Mouse (Mus musculus): Measurements from ENCODE around the gene Dclre1b. TPM values are rescaled to one million over a fixed set of nuclear protein-coding genes. Genes with fewer than 3 reads are reported as not detected.
"Not testable (repeated sequence)": the region's sequence is repeated elsewhere in the genome, so short reads cannot be mapped to it uniquely, and the experiment has no call there.

Dclre1b gene
- total RNA-seq (2018; cell fraction: chromatin; rRNA removed), result 10 to 100 TPM in 6 of 26 experiments, 1 to 10 TPM in 20; 3.1 to 14.6 (median 6.6) TPM
- total RNA-seq (2018; cell fraction: cytosol; rRNA removed), result 1 to 10 TPM; 2.0 to 8.3 (median 5.5) TPM
- total RNA-seq (2018; cell fraction: nucleus; rRNA removed), result 10 to 100 TPM in 5 of 26 experiments, 1 to 10 TPM in 21; 3.0 to 16.3 (median 6.8) TPM
- 4.8 to 7.4 TPM (median 5.8 TPM) in 3 replicates for polyA plus RNA-seq (2018)

DNA sequence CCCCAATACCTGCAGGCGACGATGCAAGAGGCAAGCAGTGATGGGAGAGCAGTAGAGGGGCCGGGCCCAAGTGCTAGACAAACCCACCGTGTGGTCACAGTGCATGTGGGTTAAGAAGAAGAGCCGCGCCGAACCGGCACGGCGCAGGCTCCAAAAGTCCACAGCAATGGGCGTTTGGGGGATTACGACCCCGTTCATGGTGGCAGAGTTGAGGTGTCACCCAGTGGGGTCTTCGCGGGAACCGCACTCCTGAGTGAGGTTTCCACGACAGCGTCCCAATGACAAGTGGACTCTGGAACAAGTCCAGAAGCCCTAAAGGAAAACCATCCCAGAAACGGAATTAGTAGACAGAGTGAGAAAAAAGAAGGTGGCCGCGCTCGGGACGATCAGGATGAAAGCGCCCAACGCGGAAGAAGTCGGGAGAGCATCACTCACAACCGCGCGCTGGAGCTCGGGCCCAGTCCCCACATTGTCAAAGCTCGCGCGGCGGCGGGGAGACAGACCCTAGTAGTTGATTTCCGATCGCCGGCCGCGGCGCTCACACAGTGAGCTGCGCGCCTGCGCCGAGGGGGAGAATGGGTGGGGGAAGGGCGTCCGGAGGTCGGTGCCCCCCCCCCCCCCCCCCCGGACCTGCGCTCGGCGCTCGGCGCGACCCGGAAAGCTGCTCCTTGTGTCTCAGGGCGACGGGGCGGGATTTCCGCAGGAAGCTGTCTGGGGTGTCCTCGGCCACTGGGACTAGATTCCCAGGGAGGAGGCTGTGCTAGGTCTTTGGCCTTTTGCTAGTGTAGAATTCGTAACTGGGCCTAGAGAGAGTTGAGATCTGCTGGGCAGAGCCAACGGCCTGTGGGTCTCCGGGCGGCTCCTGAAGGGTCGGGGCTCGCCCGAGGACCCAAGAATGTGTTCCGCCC lies at the start of gene Dclre1b, which contains the start of the genes Ap4b1 and Gm43064:
Gene Dclre1b (minus strand): TSS at position 554 of the 908 bp plus-strand sequence.
Gene Ap4b1 (plus strand): TSS at position 630 of the 908 bp plus-strand sequence.
Gene Gm43064 (plus strand): TSS at position 683 of the 908 bp plus-strand sequence.
- peaks cover 17% of the 10 kb centered on the region for H3K36me3 ChIP-seq (ENCODE audit: inconsistent target)
- WGBS (ENCODE audit: missing documents), result under 1% methylated on average over 58 of the region's 70 CpGs
- H3K79me2 ChIP-seq (ENCODE audit: inconsistent target), result peaks cover 55% of the 10 kb centered on the region
- H3K4me3 ChIP-seq (ENCODE audit: inconsistent target), result peak within 1 kb of the TSS; percentile 95
- H3K27ac ChIP-seq, result peak within 1 kb of the TSS; percentile 83

DNA sequence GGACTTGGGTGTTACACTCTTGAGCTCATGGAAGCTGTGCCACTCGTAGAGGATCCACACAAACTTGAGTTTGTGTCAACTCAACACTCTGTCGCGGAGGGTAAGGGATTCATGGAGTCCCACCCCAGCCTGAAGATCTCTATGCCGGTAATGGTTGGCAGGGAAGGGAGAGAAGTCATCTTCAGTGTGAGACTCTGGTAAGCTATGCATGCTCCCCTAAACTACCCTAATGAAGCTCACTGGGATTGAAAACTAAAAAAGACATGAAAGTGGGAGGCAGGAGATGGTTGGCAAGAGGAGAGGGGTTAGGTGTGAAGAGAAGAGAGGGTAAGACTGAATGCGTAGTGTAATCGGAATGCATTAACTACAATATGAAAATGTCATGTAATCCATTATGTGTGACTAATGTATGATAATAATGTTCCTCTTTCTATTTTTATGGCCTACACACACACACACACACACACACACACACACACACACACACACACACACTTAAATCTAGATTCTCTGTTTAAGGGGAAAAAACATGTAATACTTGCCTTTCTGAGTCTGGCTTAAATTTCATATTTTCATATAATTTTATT lies 48.8 kb upstream of the Dclre1b start:
- Histone ChIP-seq H3K79me2 (ENCODE audit: inconsistent target) (peaks cover 28% of the 10 kb centered on the region), H3K4me3 (ENCODE audit: inconsistent target) (no peak overlapping the region), H3K36me3 (ENCODE audit: inconsistent target) (no peaks in the 10 kb centered on the region), H3K27ac (peak overlapping the region; percentile 98)
- WGBS (ENCODE audit: missing documents), result 66% methylated on average over 6 of the region's 6 CpGs

DNA sequence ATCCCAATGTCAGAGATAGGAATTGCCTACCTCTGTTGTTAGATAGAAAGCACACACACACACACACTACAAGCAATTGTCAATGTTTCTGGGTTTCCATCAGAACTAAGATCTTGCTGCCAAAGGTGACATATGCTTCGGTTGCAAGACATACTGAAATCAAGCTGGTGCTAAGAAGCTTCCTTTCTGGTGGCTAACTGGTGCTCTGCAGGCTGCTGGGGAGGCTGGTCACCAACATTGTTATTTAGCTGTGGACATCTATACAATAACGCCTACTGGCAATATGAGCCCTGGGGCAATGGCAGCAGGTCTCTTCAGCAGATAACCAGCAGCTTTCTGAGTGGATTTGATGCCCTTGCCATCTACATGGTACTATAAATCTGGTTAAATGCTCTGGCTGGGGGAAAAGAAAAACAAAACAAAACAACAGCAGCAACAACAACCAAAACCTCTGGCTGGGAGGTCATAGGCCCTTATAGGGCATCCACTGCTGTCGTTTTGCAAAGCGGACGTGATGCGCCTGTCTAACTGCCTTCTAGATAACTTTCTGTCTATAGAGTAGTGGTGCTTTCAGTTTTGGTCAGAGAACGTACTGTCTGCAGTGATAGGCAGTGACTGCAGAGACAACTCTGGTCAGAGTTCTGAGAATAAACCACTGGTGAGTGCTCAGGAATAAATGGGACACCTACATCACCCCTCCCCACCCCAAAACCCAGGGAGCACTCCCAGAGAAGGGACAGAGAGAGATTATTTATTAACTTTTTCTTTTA lies 48.0 kb upstream of the Dclre1b start:
- Histone ChIP-seq H3K27ac (peak overlapping the region; percentile 98), H3K36me3 (ENCODE audit: inconsistent target) (no peaks in the 10 kb centered on the region), H3K79me2 (ENCODE audit: inconsistent target) (peaks cover 20% of the 10 kb centered on the region), H3K4me3 (ENCODE audit: inconsistent target) (no peak overlapping the region)
- WGBS (ENCODE audit: missing documents), result 58% methylated on average over 7 of the region's 7 CpGs

GRCm38 (mm10) chr3:103853804-103854203 lies 44.6 kb upstream of the Dclre1b start:
- 96% methylated on average over 8 of the region's 8 CpGs for WGBS (ENCODE audit: missing documents)
- no peaks in the 10 kb centered on the region for H3K79me2 ChIP-seq (ENCODE audit: inconsistent target)
- H3K27ac ChIP-seq, result no peak overlapping the region
- no peaks in the 10 kb centered on the region for H3K36me3 ChIP-seq (ENCODE audit: inconsistent target)
- H3K4me3 ChIP-seq (ENCODE audit: inconsistent target), result no peak overlapping the region

DNA sequence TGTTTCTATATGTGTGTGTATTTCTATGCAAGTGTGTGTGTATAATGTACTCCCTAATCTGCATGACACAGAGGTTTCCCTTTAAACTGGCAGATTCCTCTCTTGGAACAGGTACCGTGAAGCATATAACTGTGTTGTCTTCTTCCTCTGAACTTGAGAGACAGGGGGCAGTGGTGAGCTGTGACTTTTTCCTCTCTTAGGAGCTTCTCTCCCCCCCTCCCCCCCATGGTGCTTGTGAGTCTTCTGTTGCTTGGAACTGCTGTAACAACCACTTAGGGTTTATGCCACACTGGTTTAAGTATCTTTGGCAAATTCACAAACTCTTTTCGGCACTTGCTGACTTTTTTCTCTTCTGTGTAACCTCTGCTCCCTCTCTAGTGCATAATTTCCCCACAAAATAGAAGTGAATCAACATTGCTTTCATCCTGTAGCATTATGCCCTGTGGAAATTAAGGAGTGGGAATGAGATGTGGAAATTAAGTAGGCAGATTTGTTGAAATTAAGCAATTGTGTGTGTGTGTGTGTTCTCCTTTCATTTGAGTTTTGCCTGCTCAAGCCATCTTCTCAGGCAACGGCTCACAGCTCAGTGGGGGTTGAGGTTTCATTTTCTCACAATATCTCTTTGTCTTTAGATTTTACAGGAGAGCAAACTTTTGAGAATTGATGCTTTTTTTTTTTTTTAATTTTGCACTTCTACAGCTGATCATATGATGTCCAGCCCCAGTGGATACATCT lies 43.5 kb upstream of the Dclre1b start:
- 30% methylated on average over 3 of the region's 3 CpGs for WGBS (ENCODE audit: missing documents)
- peak overlapping the region; percentile 35 for H3K27ac ChIP-seq
- no peaks in the 10 kb centered on the region for H3K79me2 ChIP-seq (ENCODE audit: inconsistent target)
- H3K36me3 ChIP-seq (ENCODE audit: inconsistent target), result no peaks in the 10 kb centered on the region
- H3K4me3 ChIP-seq (ENCODE audit: inconsistent target), result no peak overlapping the region

- 90% methylated on average over 8 of the region's 8 CpGs for WGBS (ENCODE audit: missing documents)
- H3K79me2 ChIP-seq (ENCODE audit: inconsistent target), result no peaks in the 10 kb centered on the region
- no peak overlapping the region for H3K4me3 ChIP-seq (ENCODE audit: inconsistent target)
- H3K27ac ChIP-seq, result no peak overlapping the region
- H3K36me3 ChIP-seq (ENCODE audit: inconsistent target), result no peaks in the 10 kb centered on the region
Observed at GRCm38 (mm10) chr3:103851882-103852281, 42.6 kb upstream of the Dclre1b start.

- no peaks in the 10 kb centered on the region for H3K36me3 ChIP-seq (ENCODE audit: inconsistent target)
- no peak overlapping the region for H3K4me3 ChIP-seq (ENCODE audit: inconsistent target)
- H3K27ac ChIP-seq, result no peak overlapping the region
- H3K79me2 ChIP-seq (ENCODE audit: inconsistent target), result no peaks in the 10 kb centered on the region
- WGBS (ENCODE audit: missing documents), result 93% methylated on average over 6 of the region's 6 CpGs
Observed at GRCm38 (mm10) chr3:103851481-103851880, 42.2 kb upstream of the Dclre1b start.

DNA sequence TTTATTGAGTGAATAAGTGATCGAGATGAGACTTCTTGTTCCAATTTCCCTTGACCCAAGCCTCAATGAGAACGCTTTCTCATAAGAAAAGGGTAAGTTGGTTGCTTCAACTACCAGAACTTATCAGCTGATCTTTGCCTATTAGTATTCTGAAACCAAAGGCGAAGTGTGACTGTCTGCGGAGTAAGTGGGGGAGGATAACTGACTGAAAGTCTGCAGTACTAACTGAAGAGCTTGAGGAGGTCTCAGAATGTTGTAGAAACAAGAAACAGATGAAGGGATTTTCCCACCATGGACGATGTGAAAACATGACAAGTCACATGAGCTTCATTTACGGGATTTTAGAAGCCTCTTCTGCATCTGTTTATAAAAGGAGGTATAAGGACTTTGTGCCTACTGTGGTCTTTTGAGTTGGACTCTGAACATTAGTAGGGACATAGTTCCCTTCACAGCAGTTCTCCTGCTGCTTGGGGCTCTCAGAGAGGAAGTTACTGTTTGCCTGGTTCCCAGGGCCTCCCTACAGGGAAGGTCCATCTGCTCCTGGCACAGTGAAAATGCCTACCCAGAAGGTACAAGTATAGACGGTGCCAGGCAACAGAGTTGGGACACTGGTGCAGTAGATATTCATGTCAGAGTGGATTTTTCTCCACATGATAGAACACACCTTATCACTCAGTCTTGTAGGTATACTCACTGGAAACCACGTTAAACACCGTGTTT lies 41.6 kb upstream of the Dclre1b start:
- H3K4me3 ChIP-seq (ENCODE audit: inconsistent target), result no peak overlapping the region
- no peaks in the 10 kb centered on the region for H3K79me2 ChIP-seq (ENCODE audit: inconsistent target)
- 70% methylated on average over 9 of the region's 9 CpGs for WGBS (ENCODE audit: missing documents)
- no peak overlapping the region for H3K27ac ChIP-seq
- H3K36me3 ChIP-seq (ENCODE audit: inconsistent target), result no peaks in the 10 kb centered on the region

DNA sequence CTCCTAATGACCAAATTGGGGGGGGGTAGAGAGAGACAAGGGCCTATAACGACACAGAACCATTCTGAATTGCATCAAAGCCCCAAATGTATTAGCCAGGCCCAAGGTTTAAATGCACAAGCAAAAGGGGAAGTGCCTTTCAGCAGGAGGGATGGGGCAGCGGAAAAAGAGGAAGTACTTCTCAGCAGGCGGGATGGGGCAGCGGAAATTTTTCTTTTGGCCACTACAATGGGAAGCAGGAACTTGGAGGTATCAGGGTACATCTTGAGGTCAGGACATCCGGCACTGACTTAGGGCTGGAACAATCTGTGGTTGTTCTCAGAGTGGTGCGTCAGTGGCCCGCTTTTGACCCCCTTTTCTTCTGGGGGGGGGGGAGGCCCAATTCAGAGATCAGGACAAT lies 31.7 kb upstream of the Dclre1b start:
- not testable (repeated sequence) for H3K4me3 ChIP-seq (ENCODE audit: inconsistent target); H3K79me2 ChIP-seq (ENCODE audit: inconsistent target); H3K27ac ChIP-seq; H3K36me3 ChIP-seq (ENCODE audit: inconsistent target)
- 52% methylated on average over 6 of the region's 7 CpGs for WGBS (ENCODE audit: missing documents)

DNA sequence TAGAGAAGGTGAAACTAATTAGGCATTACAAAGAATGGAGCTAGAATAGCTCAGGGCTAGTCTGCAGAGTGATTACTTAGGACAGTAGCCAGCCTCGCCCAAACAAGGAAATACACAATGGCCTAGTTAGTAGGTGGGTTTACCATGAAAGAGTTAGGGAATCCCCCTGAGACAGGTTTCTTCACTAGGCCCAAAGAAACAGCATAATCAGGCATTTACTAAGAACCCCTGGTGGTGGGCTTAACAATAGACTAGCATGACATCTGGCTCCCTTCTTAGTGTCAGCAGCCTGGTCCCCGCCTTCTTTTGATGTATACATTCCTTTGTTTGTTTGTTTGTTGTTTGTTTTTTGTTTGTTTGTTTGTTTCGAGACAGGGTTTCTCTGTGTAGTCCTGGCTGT lies 31.0 kb upstream of the Dclre1b start:
- H3K79me2 ChIP-seq (ENCODE audit: inconsistent target); H3K4me3 ChIP-seq (ENCODE audit: inconsistent target); H3K27ac ChIP-seq; H3K36me3 ChIP-seq (ENCODE audit: inconsistent target): not testable (repeated sequence)
- WGBS (ENCODE audit: missing documents), result 88% methylated on average over 3 of the region's 3 CpGs

DNA sequence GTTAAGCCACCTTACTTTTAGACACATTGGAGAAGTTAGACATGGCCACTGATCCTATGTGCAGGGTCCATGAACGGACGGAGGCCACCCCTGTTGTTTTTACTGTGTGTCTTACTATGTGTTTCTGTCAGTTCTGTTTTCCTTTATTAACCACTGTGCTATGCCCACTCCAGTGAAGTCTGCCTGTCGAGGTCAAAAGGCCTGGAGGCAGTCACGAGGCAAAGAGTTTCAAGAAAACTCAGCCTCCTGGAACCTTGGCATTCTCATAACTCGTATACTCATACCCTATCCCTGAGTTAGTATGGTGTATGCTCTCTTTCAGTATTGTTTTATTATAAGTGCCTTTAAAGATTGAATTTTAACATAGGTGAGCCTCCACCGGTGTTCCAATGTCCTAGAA lies 30.5 kb upstream of the Dclre1b start:
- WGBS (ENCODE audit: missing documents), result 94% methylated on average over 6 of the region's 6 CpGs
- no peaks in the 10 kb centered on the region for H3K36me3 ChIP-seq (ENCODE audit: inconsistent target)
- H3K27ac ChIP-seq, result no peak overlapping the region
- no peak overlapping the region for H3K4me3 ChIP-seq (ENCODE audit: inconsistent target)
- H3K79me2 ChIP-seq (ENCODE audit: inconsistent target), result no peaks in the 10 kb centered on the region

GRCm38 (mm10) chr3:103836453-103836852 lies 27.2 kb upstream of the Dclre1b start:
- no peaks in the 10 kb centered on the region for H3K36me3 ChIP-seq (ENCODE audit: inconsistent target)
- no peak overlapping the region for H3K27ac ChIP-seq
- no peak overlapping the region for H3K4me3 ChIP-seq (ENCODE audit: inconsistent target)
- no peaks in the 10 kb centered on the region for H3K79me2 ChIP-seq (ENCODE audit: inconsistent target)
- WGBS (ENCODE audit: missing documents), result 98% methylated on average over 5 of the region's 5 CpGs

- Histone ChIP-seq H3K27ac (no peak overlapping the region), H3K4me3 (ENCODE audit: inconsistent target) (no peak overlapping the region), H3K79me2 (ENCODE audit: inconsistent target) (no peaks in the 10 kb centered on the region), H3K36me3 (ENCODE audit: inconsistent target) (no peaks in the 10 kb centered on the region)
- WGBS (ENCODE audit: missing documents), result 75% methylated on average over 10 of the region's 10 CpGs
Observed at GRCm38 (mm10) chr3:103835951-103836310, 26.7 kb upstream of the Dclre1b start.
